Mouse (Mus musculus) CH12.LX (cell line): Measurements from ENCODE around the gene Prrg2. TPM values are rescaled to one million over a fixed set of nuclear protein-coding genes. Genes with fewer than 3 reads are reported as not detected.

Experiments used
- DNase-seq: peaks from one replicate; pipeline ENCODE4 v3.0.0-alpha.2; 2013; ENCODE audit errors: extremely low read depth
- H3K27ac ChIP-seq: 2 replicates; pipeline ENCODE4 v1.5.1; 2012; ENCODE audit warnings: low read depth, mild to moderate bottlenecking, control low read depth, moderate library complexity; ENCODE audit not compliant: insufficient read depth
- H3K27me3 ChIP-seq: replicated peaks from 2 replicates; pipeline ENCODE3; 2012; ENCODE audit warnings: inconsistent platforms
- H3K36me3 ChIP-seq, 2 experiments: replicated peaks in 1 of 2; 2 replicates each; pipeline versions ENCODE3 to v1.6.1; 2012; ENCODE audit warnings: inconsistent platforms in 1 of 2, low read length in 1 of 2, mild to moderate bottlenecking in 1 of 2, mixed read lengths in 1 of 2, moderate library complexity in 1 of 2; ENCODE audit not compliant: control insufficient read depth in 1 of 2, insufficient read depth in 1 of 2
- H3K4me1 ChIP-seq, 2 experiments: 2 replicates each; pipeline ENCODE4 v1.6.1; 2012; ENCODE audit warnings: inconsistent platforms in 1 of 2, moderate library complexity in 1 of 2; ENCODE audit not compliant: insufficient read depth in 2 of 2, control insufficient read depth in 1 of 2
- H3K4me2 ChIP-seq: 2 replicates; pipeline ENCODE4 v1.6.1; 2012; ENCODE audit warnings: low read depth, mild to moderate bottlenecking, control low read depth; ENCODE audit not compliant: poor library complexity, insufficient read depth, severe bottlenecking
- H3K4me3 ChIP-seq, 3 experiments: fragments of 150-350 bp in 1 of 3; sonication (generic) in 1 of 3; replicated peaks in 1 of 3; 2 replicates each; pipeline versions ENCODE3 to v1.5.1; 2011 to 2012; ENCODE audit warnings: low read depth in 2 of 3, low read length in 2 of 3, mild to moderate bottlenecking in 2 of 3, moderate library complexity in 2 of 3, control low read depth in 1 of 3, improper control_type of control experiment in 1 of 3, inconsistent platforms in 1 of 3, mixed read lengths in 1 of 3; ENCODE audit not compliant: poor library complexity in 1 of 3
- H3K79me2 ChIP-seq: replicated peaks from 2 replicates; pipeline ENCODE4 v1.6.1; 2012; ENCODE audit warnings: mild to moderate bottlenecking, moderate library complexity; ENCODE audit not compliant: control insufficient read depth, poor library complexity, insufficient read depth, severe bottlenecking; ENCODE audit errors: extremely low read depth
- H3K9ac ChIP-seq: 2 replicates; pipeline ENCODE4 v1.6.1; 2012; ENCODE audit warnings: low read depth, mild to moderate bottlenecking, control low read depth, moderate library complexity; ENCODE audit not compliant: insufficient read depth
- H3K9me3 ChIP-seq: replicated peaks from 2 replicates; pipeline ENCODE3; 2012; ENCODE audit warnings: low read length, inconsistent platforms, mixed read lengths
- BHLHE40 ChIP-seq: IDR thresholded peaks from 2 replicates; pipeline ENCODE4 v1.6.1; 2011; ENCODE audit warnings: mild to moderate bottlenecking, low read depth, low read length, improper control_type of control experiment
- CHD1 ChIP-seq: IDR thresholded peaks from 2 replicates; pipeline ENCODE4 v1.6.1; 2012; ENCODE audit warnings: low read depth, low read length, improper control_type of control experiment, inconsistent platforms
- CHD2 ChIP-seq: IDR thresholded peaks from 2 replicates; pipeline ENCODE4 v1.6.1; 2011; ENCODE audit warnings: low read length, improper control_type of control experiment
- CTCF ChIP-seq, 2 experiments: IDR thresholded peaks in 1 of 2; conservative IDR thresholded peaks in 1 of 2; 2 replicates each; pipeline ENCODE4 v1.5.1; 2011 to 2012; ENCODE audit warnings: low read depth in 2 of 2, low read length in 2 of 2, improper control_type of control experiment in 1 of 2, inconsistent platforms in 1 of 2, mild to moderate bottlenecking in 1 of 2, moderate library complexity in 1 of 2
- E2F4 ChIP-seq: IDR thresholded peaks from 2 replicates; pipeline ENCODE4 v1.6.1; 2011; ENCODE audit warnings: low read depth, low read length, improper control_type of control experiment; ENCODE audit not compliant: insufficient replicate concordance
- ELF1 ChIP-seq: IDR thresholded peaks from 2 replicates; pipeline ENCODE4 v1.6.1; 2014; ENCODE audit warnings: low read depth, mild to moderate bottlenecking, inconsistent platforms, low read length, improper control_type of control experiment
- ETS1 ChIP-seq: conservative IDR thresholded peaks from 2 replicates; pipeline ENCODE4 v1.6.1; 2012; ENCODE audit warnings: low read depth, mild to moderate bottlenecking, inconsistent platforms, low read length, improper control_type of control experiment, moderate library complexity
- GABPA ChIP-seq: IDR thresholded peaks from 2 replicates; pipeline ENCODE4 v1.6.1; 2012; ENCODE audit warnings: low read depth, low read length, improper control_type of control experiment, inconsistent platforms; ENCODE audit not compliant: insufficient replicate concordance
- JUN ChIP-seq: IDR thresholded peaks from 2 replicates; pipeline ENCODE4 v1.6.1; 2011; ENCODE audit warnings: low read depth, mild to moderate bottlenecking, low read length, improper control_type of control experiment, moderate library complexity; ENCODE audit not compliant: insufficient read depth
- JUND ChIP-seq: conservative IDR thresholded peaks from 2 replicates; pipeline ENCODE4 v1.6.1; 2011; ENCODE audit warnings: low read depth, low read length, improper control_type of control experiment
- KAT2A ChIP-seq: IDR thresholded peaks from 2 replicates; pipeline ENCODE4 v1.6.1; 2012; ENCODE audit warnings: low read length, improper control_type of control experiment, inconsistent platforms; ENCODE audit not compliant: insufficient replicate concordance
- MAFK ChIP-seq: IDR thresholded peaks from 2 replicates; pipeline ENCODE4 v1.6.1; 2011; ENCODE audit warnings: low read length, improper control_type of control experiment; ENCODE audit not compliant: insufficient replicate concordance
- MAX ChIP-seq: IDR thresholded peaks from 2 replicates; pipeline ENCODE4 v1.6.1; 2011; ENCODE audit warnings: low read length, improper control_type of control experiment
- MEF2A ChIP-seq: IDR thresholded peaks from 2 replicates; pipeline ENCODE4 v1.6.1; 2014; ENCODE audit warnings: low read depth, mild to moderate bottlenecking, inconsistent platforms, low read length, improper control_type of control experiment, borderline replicate concordance
- MXI1 ChIP-seq: IDR thresholded peaks from 2 replicates; pipeline ENCODE4 v1.6.1; 2011; ENCODE audit warnings: mild to moderate bottlenecking, low read depth, low read length, improper control_type of control experiment
- MYC ChIP-seq: IDR thresholded peaks from 2 replicates; pipeline ENCODE4 v1.6.1; 2011; ENCODE audit warnings: low read depth, mild to moderate bottlenecking, improper control_type of control experiment, low read length
- NELFE ChIP-seq: IDR thresholded peaks from 2 replicates; pipeline ENCODE4 v1.6.1; 2011; ENCODE audit warnings: low read depth, low read length, improper control_type of control experiment
- POLR2AphosphoS2 ChIP-seq: IDR thresholded peaks from 2 replicates; pipeline ENCODE4 v1.6.1; 2011; ENCODE audit warnings: low read depth, low read length, improper control_type of control experiment
- RAD21 ChIP-seq: IDR thresholded peaks from 2 replicates; pipeline ENCODE4 v1.6.1; 2011; ENCODE audit warnings: low read depth, mild to moderate bottlenecking, low read length, improper control_type of control experiment, moderate library complexity
- SMC3 ChIP-seq: IDR thresholded peaks from 2 replicates; pipeline ENCODE4 v1.6.1; 2011; ENCODE audit warnings: low read depth, low read length, improper control_type of control experiment
- TBP ChIP-seq: conservative IDR thresholded peaks from 2 replicates; pipeline ENCODE4 v1.6.1; 2011; ENCODE audit warnings: low read depth, low read length, improper control_type of control experiment
- TCF12 ChIP-seq: IDR thresholded peaks from 2 replicates; pipeline ENCODE4 v1.6.1; 2014; ENCODE audit warnings: low read depth, mild to moderate bottlenecking, inconsistent platforms, low read length, improper control_type of control experiment
- UBTF ChIP-seq: IDR thresholded peaks from 2 replicates; pipeline ENCODE4 v1.6.1; 2012; ENCODE audit warnings: low read depth, mild to moderate bottlenecking, inconsistent platforms, low read length, improper control_type of control experiment, moderate library complexity
- ZMIZ1 ChIP-seq: IDR thresholded peaks from 2 replicates; pipeline ENCODE4 v1.6.1; 2012; ENCODE audit warnings: low read depth, mild to moderate bottlenecking, inconsistent platforms, low read length, improper control_type of control experiment
- ZNF384 ChIP-seq: IDR thresholded peaks from 2 replicates; pipeline ENCODE4 v1.6.1; 2012; ENCODE audit warnings: low read depth, low read length, improper control_type of control experiment, inconsistent platforms
- dilution Hi-C: fragments of 300-500 bp; cut with MboI; formaldehyde crosslinking; loops from 2 replicates; pipeline ENCODE4 v1.14.3; 2020; ENCODE audit warnings: low sequenced_read_pairs; ENCODE audit not compliant: extremely low pct_unique_long_range_greater_than_20kb, extremely low pct_ligation_motif_present
- in situ Hi-C: fragments of 300-500 bp; cut with MboI; formaldehyde crosslinking; loops from 3 replicates; pipeline ENCODE4 v1.14.3; 2019; ENCODE audit warnings: low sequenced_read_pairs, low pct_ligation_motif_present, low pct_unique_long_range_greater_than_20kb, mixed read lengths
- polyA plus RNA-seq: library from polyadenylated mRNA; unstranded; fragments of >175 nt; gene quantifications from 2 replicates; pipeline ENCODE4 v1.2.1, GENCODE M21; 2012; ENCODE audit warnings: low read depth; ENCODE audit not compliant: insufficient read length
- total RNA-seq, 2 experiments: library from RNA; depleted of rRNA; stranded (reverse); fragments of 300-350 nt in 1 of 2; fragments of >200 nt in 1 of 2; gene quantifications; 2 replicates each; pipeline ENCODE4 v1.2.3; 2012 to 2014

Gene Prrg2
- total and polyA plus RNA-seq, 3 experiments = 6.7 to 7.2 (median 7.1) TPM

DNA sequence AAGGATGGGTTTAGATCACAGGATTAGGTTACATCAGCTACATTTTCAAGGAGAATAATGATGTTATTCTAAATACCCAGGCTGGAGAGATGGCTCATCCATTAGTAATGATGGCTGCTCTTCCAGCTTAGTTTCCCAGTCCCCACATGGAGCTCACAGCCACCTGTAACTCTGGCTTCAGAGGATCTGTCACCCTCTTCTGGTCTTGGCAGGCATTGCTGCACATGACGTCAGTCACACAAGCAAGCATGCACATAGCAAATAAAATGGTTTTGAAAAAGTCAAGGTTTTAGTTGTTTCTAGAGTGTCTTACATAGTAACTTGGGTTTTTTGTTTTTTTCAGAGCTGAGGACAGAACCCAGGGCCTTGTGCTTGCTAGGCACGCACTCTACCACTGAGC, 9.8 kb upstream of the Prrg2 start:
- Histone ChIP-seq H3K27ac (no peak overlapping the region), H3K36me3 (peaks cover 40 to 67% of the 10 kb centered on the region in 2 experiments)
- TF ChIP-seq RAD21 (peak; percentile 30), CTCF (conservative IDR thresholded peaks at IDR 0.05 in 1 of 2, IDR thresholded peaks at IDR 0.05 in 1 of 2; ENCODE audit: low read depth in 2 of 2, low read length in 2 of 2) (peak; percentile 17 to 43; a peak in 2 of 4 replicates), MYC (0 out of 2 replicates have a peak, but pooled peaks have one; percentile 30), KAT2A (no peak)
- TF ChIP-seq, all 38 proteins: peak for 3
- no peak overlapping the region for H3K9ac ChIP-seq
- peaks cover 8 to 21% of the 10 kb centered on the region in 2 experiments; a peak in 3 of 4 replicates for H3K4me1 ChIP-seq
- H3K27me3 ChIP-seq = no peaks in the 10 kb centered on the region
- dilution Hi-C loops = no loop called here
- DNase-seq = peak; percentile 41
- no peak overlapping the region for H3K4me3 ChIP-seq
- H3K79me2 ChIP-seq = peaks cover 23% of the 10 kb centered on the region
- in situ Hi-C loops = no loop called here
- H3K4me2 ChIP-seq = no peak overlapping the region
- H3K9me3 ChIP-seq = no peaks in the 10 kb centered on the region

DNA sequence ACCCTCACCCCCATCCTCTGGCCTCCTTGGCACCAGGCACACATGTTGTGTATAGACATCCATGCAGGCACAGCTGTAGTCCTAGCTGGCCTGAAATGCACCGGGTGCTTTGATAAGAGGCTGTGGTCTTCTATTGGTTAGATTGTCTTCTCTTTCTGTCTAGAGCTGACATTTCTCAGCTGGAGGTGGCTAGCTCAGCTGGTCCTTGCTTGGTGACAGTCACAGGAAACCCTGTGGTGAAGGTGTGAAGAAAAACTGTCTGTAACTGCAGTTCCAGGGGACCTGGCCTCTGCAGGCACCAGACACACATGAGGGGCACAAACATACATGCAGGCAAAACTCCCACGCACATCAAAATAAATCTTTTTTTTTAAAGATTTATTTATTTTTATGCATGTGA, 7.2 kb upstream of the Prrg2 start:
- H3K4me1 ChIP-seq = peaks cover 0 to 27% of the 10 kb centered on the region in 2 experiments; a peak in 2 of 4 replicates
- H3K27me3 ChIP-seq = no peaks in the 10 kb centered on the region
- H3K79me2 ChIP-seq = peaks cover 37% of the 10 kb centered on the region
- no peak overlapping the region for H3K4me2 ChIP-seq
- H3K4me3 ChIP-seq = no peak overlapping the region
- TF ChIP-seq MXI1 (no peak), RAD21 (no peak)
- dilution Hi-C loops = no loop called here
- in situ Hi-C loops = no loop called here
- no peak overlapping the region for H3K27ac ChIP-seq
- H3K9me3 ChIP-seq = no peaks in the 10 kb centered on the region
- DNase-seq = no peak
- no peak overlapping the region for H3K9ac ChIP-seq
- peaks cover 16 to 55% of the 10 kb centered on the region in 2 experiments for H3K36me3 ChIP-seq

DNA sequence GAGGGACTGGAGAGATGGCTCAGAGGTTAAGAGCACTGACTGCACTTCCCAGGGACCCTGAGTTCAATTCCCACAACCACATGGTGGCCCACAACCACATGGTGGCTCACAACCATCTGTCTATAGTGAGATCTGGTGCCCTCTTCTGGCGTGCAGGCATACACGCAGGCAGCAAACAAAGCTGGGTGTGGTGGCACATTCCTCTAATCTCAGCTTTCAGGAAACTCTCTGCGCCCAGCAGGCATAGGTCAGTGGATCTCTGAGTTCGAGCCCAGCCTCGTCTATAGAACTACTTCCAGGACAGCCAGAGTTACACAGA, 5.5 kb upstream of the Prrg2 start:
- Histone ChIP-seq H3K4me3 (no peak overlapping the region), H3K9me3 (no peaks in the 10 kb centered on the region), H3K36me3 (peaks cover 0 to 47% of the 10 kb centered on the region in 2 experiments), H3K4me2 (no peak overlapping the region), H3K27ac (no peak overlapping the region), H3K9ac (no peak overlapping the region), H3K4me1 (peaks cover 2 to 40% of the 10 kb centered on the region in 2 experiments), H3K27me3 (no peaks in the 10 kb centered on the region), H3K79me2 (peaks cover 51% of the 10 kb centered on the region)
- in situ Hi-C loops (no loop called here), dilution Hi-C loops (no loop called here)
- DNase-seq = peak; percentile 68
- TF ChIP-seq JUND (no peak), SMC3 (peak; percentile 73), RAD21 (peak; percentile 64), CTCF (conservative IDR thresholded peaks at IDR 0.05 in 1 of 2, IDR thresholded peaks at IDR 0.05 in 1 of 2; ENCODE audit: low read depth in 2 of 2, low read length in 2 of 2) (peak in 1 of 2 experiments; percentile 91; a peak in 3 of 4 replicates), E2F4 (no peak), KAT2A (no peak), TBP (no peak), MEF2A (no peak), ZNF384 (no peak), MAFK (no peak), ELF1 (no peak), UBTF (no peak), NELFE (no peak), CHD2 (no peak), BHLHE40 (no peak), TCF12 (no peak), MAX (0 out of 2 replicates have a peak, but pooled peaks have one; percentile 55), POLR2AphosphoS2 (no peak), JUN (no peak), MXI1 (no peak), MYC (peak; percentile 81), CHD1 (no peak), GABPA (no peak), ZMIZ1 (no peak), ETS1 (no peak)
